Mouse (Mus musculus) ES-Bruce4 (cell line): ENCODE measurements at regions not wholly inside any gene's neighbourhood (a gene's known extent, or its start where the extent isn't known, plus 50 kb on each side); places are given as distances from the start of the nearest gene placed in this dataset.
A peak's percentile ranks its signal among the peaks of the same experiment; 100 is the strongest.
"Not testable (repeated sequence)": the region's sequence is repeated elsewhere in the genome, so short reads cannot be mapped to it uniquely, and the experiment has no call there.

Source experiments
- H3K27ac ChIP-seq: 2 replicates; pipeline ENCODE4 v1.5.1; 2012; ENCODE audit warnings: low read length, inconsistent platforms; ENCODE audit not compliant: insufficient read depth
- H3K27me3 ChIP-seq: 2 replicates; pipeline ENCODE4 v1.6.1; 2012; ENCODE audit warnings: mild to moderate bottlenecking, low read length, inconsistent platforms; ENCODE audit not compliant: control insufficient read depth, poor library complexity, insufficient read depth, severe bottlenecking
- H3K36me3 ChIP-seq: 2 replicates; pipeline ENCODE4 v1.6.1; 2012; ENCODE audit warnings: inconsistent platforms, mild to moderate bottlenecking, low read length, moderate library complexity; ENCODE audit not compliant: control insufficient read depth, poor library complexity, insufficient read depth, severe bottlenecking
- H3K4me1 ChIP-seq: one replicate; pipeline ENCODE4 v1.8.1; 2011; ENCODE audit warnings: low read length; ENCODE audit not compliant: control insufficient read depth, insufficient read depth
- H3K4me3 ChIP-seq: 2 replicates; pipeline ENCODE4 v1.5.1; 2011; ENCODE audit warnings: low read depth, mild to moderate bottlenecking, low read length
- H3K9ac ChIP-seq: 2 replicates; pipeline ENCODE4 v1.6.1; 2012; ENCODE audit warnings: low read depth, mild to moderate bottlenecking, inconsistent platforms; ENCODE audit not compliant: poor library complexity, severe bottlenecking
- H3K9me3 ChIP-seq: replicated peaks from 2 replicates; pipeline ENCODE4 v1.6.1; 2012; ENCODE audit warnings: mild to moderate bottlenecking, low read length, inconsistent platforms; ENCODE audit not compliant: control insufficient read depth, poor library complexity, insufficient read depth, severe bottlenecking
- CTCF ChIP-seq: IDR thresholded peaks from one replicate; pipeline ENCODE4 v1.8.1; 2011; ENCODE audit warnings: low read depth, low read length
- EP300 ChIP-seq: IDR thresholded peaks from 2 replicates; pipeline ENCODE4 v1.6.1; 2011; ENCODE audit warnings: low read depth, low read length; ENCODE audit not compliant: insufficient read depth
- POLR2A ChIP-seq: IDR thresholded peaks from one replicate; pipeline ENCODE4 v1.8.1; 2011; ENCODE audit warnings: low read length; ENCODE audit not compliant: insufficient read depth

DNA sequence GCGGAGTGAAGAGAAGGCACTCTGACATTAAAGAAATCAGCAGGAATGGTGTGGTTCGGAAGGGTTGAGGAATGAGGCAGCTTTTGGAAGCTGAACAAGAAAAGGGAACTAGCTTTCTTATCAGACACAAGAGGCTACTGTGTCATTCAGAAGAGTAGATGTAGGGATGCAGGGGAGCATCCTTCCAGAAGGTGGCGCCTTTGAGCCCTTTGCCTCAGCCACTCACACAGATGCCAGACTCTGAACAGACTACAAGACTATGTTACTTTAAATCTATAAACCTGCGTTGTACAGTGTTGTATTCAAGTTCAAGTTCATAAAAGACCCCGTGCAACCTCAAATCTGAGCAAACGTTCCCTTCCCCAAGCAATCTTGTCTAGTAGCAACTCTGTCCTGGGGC is 128.9 kb downstream of the Kap start:
- not testable (repeated sequence) for H3K27me3 ChIP-seq, H3K4me3 ChIP-seq, H3K9ac ChIP-seq, H3K9me3 ChIP-seq, H3K4me1 ChIP-seq, H3K36me3 ChIP-seq, H3K27ac ChIP-seq
- peak; percentile 62 for TF ChIP-seq CTCF

DNA sequence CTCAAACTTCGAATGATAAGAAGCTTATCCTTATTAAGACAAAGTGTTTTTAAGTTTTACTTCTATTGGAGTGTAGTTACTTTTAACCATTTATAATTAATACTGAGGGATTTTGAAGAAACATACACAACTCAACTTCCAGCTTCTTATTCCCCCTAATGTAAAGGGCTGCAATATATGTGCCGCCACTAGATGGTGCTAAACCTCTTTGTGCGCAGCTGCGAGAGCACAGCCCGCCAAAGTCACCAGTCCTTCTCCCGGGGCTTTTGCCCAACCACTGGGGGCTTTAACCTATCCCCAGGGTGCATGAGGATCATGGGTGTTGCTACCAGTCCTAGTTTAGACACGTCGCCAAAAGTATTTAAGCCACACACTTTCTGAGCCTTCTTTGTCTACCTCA is 146.8 kb downstream of the Kap start:
- H3K4me3 ChIP-seq, H3K9me3 ChIP-seq, H3K9ac ChIP-seq, H3K4me1 ChIP-seq, H3K27ac ChIP-seq, H3K36me3 ChIP-seq, H3K27me3 ChIP-seq: not testable (repeated sequence)
- peak; percentile 45 for TF ChIP-seq CTCF

DNA sequence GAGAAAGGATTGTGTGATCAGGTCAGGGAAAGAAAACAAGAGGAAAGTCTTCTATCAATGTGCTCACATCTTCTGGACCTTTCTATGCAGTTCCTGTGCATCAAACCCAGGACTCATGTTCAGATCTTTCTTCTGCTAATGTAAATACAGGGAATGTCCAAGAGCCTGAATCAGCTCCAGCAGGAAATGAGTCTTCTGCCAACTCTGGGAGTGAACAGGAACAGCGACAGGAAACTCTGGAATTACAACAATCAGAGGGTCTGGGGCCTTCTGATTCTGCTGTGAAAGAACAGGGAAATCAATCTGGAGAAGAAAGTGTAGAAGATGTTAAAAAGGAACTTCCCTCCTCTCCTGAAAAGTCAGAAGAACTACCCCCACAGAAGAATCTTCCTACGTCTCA is 151.9 kb downstream of the Kap start:
- Histone ChIP-seq H3K4me1 (no peaks in the 10 kb centered on the region), H3K27me3 (no peaks in the 10 kb centered on the region), H3K9me3 (no peaks in the 10 kb centered on the region), H3K4me3 (no peak overlapping the region), H3K27ac (no peak overlapping the region), H3K36me3 (no peaks in the 10 kb centered on the region), H3K9ac (no peak overlapping the region)
- TF ChIP-seq EP300 (no peak), CTCF (no peak), POLR2A (no peak)
